Mouse (Mus musculus) WW6 (cell line): ENCODE data around the gene Tbc1d23.
"Not testable (repeated sequence)": the region's sequence is repeated elsewhere in the genome, so short reads cannot be mapped to it uniquely, and the experiment has no call there.

Experiments
- DNase-seq: peaks from one replicate; pipeline ENCODE4 v3.0.0-alpha.2; 2013; ENCODE audit warnings: low read depth, low spot score

The Tbc1d23 gene

DNA sequence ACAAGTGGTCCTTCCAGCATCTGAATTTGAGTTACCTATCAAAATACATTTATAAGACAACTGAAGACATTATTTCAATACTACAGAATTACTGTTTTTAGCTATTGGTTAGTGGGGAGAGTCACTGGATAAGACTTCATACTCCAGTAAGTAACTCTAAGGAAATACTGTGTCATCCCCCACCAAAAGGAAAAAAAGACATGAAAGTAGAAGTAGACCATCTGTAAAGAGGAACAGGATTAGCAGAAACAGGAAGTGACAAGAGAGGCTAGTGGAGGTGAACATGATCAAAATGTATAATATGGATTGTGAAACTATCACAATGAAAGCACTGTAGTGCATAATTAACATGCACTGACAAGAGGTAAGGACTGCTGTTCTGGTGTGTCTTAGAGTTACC is 15.3 kb downstream of the Tbc1d23 start:
- no peak for DNase-seq

DNA sequence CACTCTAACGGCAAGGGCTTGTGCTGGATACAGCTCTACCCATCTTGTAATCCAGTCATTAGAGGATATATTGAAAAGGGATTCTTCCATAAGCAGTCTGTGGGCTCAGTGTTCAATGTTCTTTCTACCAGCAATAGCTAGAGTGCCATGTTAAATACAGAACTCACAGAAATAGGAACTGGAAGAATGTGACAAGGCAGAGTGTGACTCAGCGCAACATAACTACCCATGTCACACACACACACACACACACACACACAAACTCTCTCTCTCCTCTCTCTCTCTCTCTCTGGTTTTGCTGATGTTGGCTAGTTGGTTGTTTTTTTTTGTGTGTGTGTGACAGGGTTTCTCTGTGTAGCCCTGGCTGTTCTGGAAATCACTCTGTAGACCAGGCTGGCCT is 20.3 kb downstream of the Tbc1d23 start:
- DNase-seq, result no peak

DNA sequence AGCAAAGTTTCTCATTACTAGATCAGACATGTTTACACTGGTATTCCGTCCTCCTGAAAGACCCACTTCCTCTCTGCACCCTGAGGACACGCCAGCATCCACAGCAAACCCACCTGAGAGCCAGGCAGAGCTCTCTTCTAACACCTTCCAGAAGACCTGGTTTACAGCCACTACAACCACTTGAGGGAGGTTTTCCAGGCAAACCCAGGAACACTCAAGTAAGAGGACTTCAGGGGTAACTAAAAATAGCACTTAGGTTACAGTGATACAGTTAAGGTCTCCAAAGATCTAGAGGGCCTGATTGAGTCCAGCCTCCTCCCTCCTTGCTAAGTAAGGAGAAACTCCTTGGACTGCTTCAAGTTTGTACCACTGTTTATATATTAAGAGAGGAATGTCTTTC is 23.0 kb downstream of the Tbc1d23 start:
- no peak for DNase-seq

DNA sequence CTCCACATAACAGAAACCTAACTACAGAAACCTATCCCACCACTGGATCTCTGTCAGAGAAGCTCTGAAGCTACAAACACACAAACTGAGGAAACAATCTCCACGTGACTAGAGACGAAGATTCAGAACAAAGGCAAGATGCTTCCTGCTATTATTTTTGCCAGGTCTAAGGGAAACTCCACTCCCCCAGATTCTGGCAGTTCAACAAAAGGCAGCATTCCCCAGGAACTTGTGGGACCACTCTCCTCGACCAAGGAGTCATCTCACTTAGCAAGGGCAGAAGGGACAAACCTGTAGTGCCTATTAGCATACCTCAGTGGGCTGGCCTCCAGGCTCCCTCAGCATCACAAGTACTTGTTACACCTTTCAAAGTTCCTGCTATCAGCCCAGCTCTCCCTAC is 34.0 kb downstream of the Tbc1d23 start:
- no peak for DNase-seq

DNA sequence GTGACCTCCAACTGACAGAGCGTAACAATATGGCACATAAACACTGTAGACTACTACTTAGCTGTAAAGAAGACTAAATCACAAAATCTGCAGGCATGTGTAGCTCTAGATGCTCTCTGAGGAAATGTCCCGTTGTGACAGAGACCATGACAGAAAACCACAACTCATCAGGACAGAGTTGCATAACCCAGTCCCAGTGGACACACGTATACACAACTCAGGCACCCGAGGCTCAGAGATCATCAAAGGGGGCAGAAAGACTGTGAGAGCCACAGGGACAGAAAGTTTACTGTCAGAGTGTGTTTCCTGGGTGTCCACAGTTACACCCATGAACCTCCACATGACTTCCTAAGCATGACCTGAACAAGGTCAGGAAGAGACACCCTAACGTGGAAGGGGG is 34.7 kb downstream of the Tbc1d23 start:
- no peak for DNase-seq

DNA sequence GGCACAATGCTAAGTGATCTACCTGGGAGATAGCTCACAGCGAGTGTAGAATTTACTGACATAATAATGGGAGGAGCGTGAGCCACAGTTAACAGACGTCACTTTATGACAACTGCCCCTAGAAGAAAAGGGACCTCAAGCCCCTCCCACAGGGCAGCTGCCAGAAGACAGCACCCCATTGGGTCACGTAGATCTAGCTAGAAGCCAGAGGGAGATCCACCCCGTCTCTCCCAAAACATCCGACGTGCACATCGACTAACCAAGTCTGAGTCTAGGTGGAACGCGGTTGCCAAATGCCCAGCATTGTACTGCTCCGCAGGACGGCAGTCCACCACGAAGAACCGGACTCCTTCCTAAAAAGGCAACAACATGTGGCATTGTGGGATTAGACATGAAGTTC is 40.1 kb downstream of the Tbc1d23 start:
- no peak for DNase-seq

- no peak for DNase-seq
Measured at GRCm38 (mm10) chr16:57190390-57190789, 40.9 kb downstream of the Tbc1d23 start.

GRCm38 (mm10) chr16:57189493-57189892 is 41.8 kb downstream of the Tbc1d23 start:
- DNase-seq, result no peak

DNA sequence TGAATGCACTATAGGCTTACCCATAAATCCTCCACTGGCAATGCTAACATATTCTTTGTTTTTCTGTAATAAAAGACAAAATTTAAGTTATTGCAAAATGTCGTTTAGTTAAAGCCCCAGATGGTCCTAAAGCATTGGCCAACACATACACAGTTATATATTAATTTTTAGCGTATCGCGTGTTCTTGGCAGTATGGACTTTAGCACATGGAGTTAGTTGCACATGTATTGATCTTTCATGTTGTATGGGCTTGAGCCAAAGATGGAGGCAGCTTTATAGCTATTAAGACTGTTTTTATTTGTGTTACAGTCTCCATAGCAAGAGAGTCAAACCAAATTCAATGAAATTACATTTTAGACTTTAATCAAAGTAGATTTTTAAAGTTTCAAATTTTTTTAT is 44.7 kb downstream of the Tbc1d23 start:
- no peak for DNase-seq

- no peak for DNase-seq
Measured at GRCm38 (mm10) chr16:57182037-57182436, 49.3 kb downstream of the Tbc1d23 start.

- no peak for DNase-seq
Measured at GRCm38 (mm10) chr16:57181180-57181579, 50.1 kb downstream of the Tbc1d23 start.

GRCm38 (mm10) chr16:57177664-57178063 is 53.6 kb downstream of the Tbc1d23 start:
- no peak for DNase-seq

DNA sequence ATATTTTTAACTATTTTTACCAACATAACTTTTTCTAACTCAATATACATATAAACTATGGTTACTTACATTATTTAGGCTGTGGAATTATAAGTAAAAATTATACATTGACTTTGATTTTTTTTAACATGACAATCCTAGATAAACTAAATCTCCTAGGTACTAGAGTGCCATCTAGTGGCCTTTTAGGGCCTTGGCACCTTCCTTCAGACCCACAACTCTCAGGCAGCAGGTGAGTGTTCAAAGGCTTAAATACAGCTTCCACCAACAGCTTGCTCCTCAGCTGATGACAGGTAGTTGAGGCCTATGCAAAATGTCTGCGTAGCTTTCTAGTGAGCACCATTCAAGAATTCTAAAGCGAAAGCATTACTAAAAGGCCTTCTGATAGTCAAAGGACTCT is 54.0 kb downstream of the Tbc1d23 start:
- DNase-seq, result no peak

DNA sequence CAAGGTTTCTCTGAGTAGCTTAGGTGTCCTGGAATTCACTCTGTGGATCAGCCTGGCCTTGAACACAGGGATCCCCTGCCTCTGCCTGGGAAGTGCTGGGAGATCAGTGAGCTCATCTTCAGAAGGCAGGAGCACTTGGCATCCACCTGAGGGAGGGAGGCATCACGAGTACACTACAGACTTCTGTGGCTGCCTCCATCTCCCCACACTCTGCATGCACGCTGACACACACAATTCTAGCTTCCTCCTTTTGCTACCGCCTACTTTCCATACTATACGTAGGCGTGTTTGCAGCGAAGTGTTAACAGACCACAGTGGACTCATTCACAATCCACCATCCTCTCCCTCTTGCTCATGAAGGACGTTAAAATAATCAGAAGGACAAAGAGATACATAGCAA is 55.0 kb downstream of the Tbc1d23 start:
- no peak for DNase-seq

DNA sequence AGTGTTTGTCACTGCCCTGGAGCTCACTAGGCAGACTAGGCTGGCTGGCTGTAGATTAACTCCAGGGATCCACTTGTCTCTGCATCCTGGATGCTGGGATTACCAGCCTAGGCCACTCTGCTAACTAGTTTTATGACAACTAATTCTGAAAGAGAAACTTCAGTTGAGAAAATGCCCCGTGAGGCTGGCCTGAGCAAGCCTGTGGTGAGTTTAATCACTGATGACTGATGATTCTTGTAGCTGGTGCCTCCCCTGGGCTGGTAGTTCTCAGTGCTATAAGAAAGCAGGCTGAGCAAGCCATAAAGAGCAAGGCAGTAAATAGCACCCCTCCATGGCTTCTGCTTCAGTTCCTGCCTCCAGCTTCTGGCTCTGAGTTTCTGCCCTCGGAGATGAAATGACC is 55.6 kb downstream of the Tbc1d23 start:
- DNase-seq, result no peak

DNA sequence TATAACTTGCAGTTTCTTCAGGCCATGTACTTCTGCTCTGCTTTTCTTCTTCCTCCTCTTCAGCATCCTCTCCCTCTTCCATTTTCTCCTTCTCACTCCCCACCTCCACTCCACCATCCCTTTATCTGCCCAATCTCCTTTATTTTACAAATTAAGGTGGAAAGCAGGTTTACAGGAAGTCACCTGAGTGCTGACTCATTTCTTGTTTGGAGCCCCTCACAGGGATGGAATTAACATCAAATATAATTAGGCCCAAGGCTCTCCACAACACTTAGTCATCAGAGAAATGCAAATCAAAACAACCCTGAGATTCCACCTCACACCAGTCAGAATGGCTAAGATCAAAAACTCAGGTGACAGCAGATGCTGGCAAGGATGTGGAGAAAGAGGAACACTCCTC is 56.8 kb downstream of the Tbc1d23 start:
- DNase-seq, result not testable (repeated sequence)

- no peak for DNase-seq
Measured at GRCm38 (mm10) chr16:57171570-57171969, 59.7 kb downstream of the Tbc1d23 start.

- DNase-seq, result no peak
Measured at GRCm38 (mm10) chr16:57171161-57171560, 60.1 kb downstream of the Tbc1d23 start.

DNA sequence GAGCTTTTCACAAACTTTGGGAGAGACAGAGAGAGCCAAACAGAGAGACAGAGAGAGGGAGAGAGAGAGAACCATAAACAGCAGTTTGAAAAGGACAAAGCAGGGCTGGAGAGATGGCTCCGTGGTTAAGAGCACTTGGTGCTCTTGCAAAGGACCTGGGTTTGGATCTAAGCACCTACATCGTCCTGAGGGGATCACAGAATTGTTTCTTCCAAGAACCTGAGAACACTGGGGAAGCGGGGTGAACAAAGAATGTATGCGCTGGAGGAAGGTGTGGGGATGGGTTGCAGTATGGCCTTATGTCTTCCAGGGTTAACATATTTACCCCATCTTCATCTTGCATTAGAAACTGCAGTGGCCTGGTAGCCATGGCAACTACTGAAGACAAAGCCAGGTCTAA is 63.1 kb downstream of the Tbc1d23 start:
- no peak for DNase-seq

GRCm38 (mm10) chr16:57167514-57167912 is 63.8 kb downstream of the Tbc1d23 start:
- DNase-seq, result no peak

GRCm38 (mm10) chr16:57166611-57167513 is 64.4 kb downstream of the Tbc1d23 start, which contains the start of gene Nit2:
Gene Nit2 (minus strand): TSS chr16:57167341.
- DNase-seq, result peak; percentile 60

- DNase-seq, result no peak
Measured at GRCm38 (mm10) chr16:57166086-57166485, 65.2 kb downstream of the Tbc1d23 start.

- no peak for DNase-seq
Measured at GRCm38 (mm10) chr16:57165157-57165556, 66.1 kb downstream of the Tbc1d23 start.

- no peak for DNase-seq
Measured at GRCm38 (mm10) chr16:57163694-57164093, 67.6 kb downstream of the Tbc1d23 start.
